Mouse (Mus musculus) urinary bladder, adult 2 months (tissue): ENCODE data around the gene Actn1. TPM values are rescaled to one million over a fixed set of nuclear protein-coding genes. Genes with fewer than 3 reads are reported as not detected.

Experiments
- DNase-seq: peaks from one replicate; pipeline ENCODE4 v3.0.0; 2022; ENCODE audit warnings: low spot score
- polyA plus RNA-seq: library from polyadenylated mRNA; depleted of rRNA; stranded (reverse); fragments of >200 nt; gene quantifications from 2 replicates; pipeline ENCODE4 v1.2.3, GENCODE M21; 2012

Gene Actn1
- polyA plus RNA-seq, 1 experiment = 435 TPM

- DNase-seq = no peak
Measured at GRCm38 (mm10) chr12:80184041-80184440, 76.1 kb downstream of the Actn1 start.

DNA sequence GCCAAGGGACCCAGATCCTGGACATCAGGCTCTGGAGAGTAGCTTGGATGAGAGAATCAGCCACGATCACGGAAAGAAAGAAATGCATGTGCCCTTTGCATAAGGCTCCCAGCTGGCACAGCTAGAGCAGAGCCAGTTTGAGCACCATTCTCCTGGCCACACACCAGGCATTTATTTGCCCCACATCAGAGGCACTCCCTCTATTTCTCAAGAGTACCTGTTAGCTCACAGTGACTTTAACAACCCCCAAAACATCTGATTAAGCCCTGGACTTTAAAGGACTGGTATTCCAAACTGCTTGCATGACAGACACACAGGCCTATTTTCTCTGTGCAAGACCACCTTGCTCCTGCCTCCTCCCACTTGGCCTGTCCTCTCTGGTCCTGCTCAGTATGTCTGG is 78.3 kb downstream of the Actn1 start:
- DNase-seq = no peak

DNA sequence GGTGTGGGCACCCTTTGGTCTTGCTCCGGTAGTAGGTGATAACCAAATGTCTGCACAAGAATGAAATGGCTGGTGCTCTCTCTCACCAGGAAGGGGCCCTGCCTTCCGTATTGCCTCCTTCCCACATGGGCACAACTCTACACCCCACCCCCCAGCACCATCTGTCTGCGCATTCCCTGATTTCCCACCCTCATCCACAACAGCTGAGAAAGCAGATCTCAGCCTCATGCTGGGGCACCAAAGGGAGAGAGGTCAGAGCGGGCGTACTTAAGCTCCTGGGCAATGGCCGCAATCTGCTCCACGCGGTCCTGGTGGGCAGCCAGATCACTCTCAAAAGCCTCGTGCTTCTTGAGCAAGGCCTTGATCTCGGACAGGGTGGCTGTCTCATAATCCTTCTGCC is 82.1 kb downstream of the Actn1 start:
- DNase-seq = no peak

- no peak for DNase-seq
Measured at GRCm38 (mm10) chr12:80168736-80169135, 91.4 kb downstream of the Actn1 start.

DNA sequence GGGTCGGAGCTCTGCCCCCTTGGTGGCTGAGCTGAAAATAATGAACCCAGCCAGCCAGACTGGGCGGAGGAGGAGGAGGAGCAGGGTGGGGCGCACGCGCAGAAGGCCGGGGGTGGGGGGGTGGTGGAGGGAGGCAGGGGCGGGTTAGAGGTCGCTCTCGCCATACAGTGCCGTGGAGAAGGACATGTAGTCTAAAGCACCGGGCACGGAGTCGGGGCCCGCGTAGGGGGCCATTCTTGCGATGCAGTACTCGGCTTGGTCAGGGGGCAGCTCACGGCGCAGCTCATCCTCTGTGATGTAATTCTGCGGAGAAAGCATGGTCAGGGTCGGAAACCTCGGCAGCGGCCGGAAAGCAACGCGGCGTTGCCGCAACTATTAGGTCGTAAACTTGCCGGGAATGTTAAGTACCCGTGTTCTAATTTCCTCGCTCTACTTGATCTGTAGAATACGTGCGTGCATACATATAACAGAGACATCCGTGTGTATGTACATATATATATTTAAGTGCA is 91.9 kb downstream of the Actn1 start:
- DNase-seq = peak; percentile 71

- no peak for DNase-seq
Measured at GRCm38 (mm10) chr12:80167321-80167720, 92.8 kb downstream of the Actn1 start.

- DNase-seq = no peak
Measured at GRCm38 (mm10) chr12:80166651-80167050, 93.5 kb downstream of the Actn1 start.

DNA sequence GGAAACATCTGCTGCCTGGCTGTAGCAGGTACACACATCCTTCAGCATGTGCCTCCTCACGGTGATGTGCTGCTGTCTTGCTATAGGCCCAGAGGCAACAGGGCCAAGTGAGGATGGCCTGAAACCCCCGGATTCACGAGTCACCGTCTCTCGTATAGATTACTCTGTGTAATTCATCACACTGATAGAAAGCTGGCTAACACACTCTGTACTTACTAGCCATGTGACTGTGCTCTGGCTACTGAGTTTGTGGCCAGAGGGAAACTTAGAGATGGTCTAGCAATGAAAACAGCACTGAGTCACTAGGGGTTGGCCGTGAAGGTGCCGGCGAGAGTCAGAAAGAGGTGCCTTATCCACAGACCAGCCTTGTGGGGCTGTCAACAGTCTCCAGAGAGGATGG is 95.6 kb downstream of the Actn1 start:
- no peak for DNase-seq

- no peak for DNase-seq
Measured at GRCm38 (mm10) chr12:80162448-80162847, 97.7 kb downstream of the Actn1 start.

DNA sequence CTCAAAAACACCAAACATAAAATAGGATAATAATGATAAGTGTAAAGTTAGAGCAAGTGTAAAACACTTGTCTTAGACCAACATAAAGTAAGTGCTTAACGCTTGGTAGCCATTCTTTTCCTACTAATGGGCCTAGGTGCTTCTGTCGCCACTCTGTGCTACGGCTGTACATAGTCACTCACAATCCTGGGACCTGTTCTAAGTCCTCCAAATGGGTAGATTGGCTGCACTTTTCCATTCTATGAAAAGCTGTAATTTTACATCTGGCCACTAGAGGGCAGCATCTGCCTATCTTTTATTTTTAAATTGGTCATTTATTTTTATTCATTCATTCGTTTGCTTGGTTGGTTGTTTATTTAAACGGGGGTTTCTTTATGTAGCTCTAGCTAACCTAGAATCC is 102.5 kb downstream of the Actn1 start:
- no peak for DNase-seq

- no peak for DNase-seq
Measured at GRCm38 (mm10) chr12:80153687-80154326, 106.4 kb downstream of the Actn1 start.

DNA sequence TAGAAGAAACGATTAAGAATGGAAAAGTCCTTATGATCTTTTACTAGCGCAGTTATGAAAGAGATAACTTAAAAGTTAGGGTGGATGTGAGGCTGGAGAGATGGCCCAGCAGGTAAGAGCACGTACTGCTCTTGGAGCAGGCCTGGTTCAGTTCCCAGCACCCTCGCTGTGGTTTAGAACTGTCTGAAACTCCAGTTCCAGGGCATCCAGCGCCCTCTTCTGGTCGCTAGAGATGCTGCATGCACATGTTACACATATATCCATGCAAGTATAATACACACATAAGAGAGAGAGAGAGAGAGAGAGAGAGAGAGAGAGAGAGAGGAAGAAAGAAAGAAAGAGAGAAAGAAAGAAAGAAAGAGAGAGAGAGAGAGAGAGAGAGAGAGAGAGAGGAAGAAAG is 107.1 kb downstream of the Actn1 start:
- no peak for DNase-seq

DNA sequence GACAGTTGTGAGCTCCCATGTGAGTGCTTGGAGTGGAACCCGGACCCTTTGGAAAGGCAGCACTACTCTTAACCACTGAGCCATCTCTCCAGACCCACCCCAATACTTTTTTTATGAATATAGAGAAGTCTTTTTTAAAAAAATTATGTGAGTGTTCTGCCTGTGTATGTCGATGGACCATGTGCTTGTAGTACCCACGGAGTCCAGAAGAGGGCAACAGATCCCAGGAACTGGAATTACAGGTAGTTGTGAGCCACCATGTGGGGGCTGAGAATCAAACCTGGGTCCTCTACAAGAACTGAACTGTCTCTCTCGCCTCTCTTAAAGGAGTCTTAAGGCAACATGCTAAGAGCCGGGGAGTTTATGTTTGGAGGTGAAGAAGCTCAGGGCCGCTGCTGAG is 108.3 kb downstream of the Actn1 start:
- no peak for DNase-seq

- no peak for DNase-seq
Measured at GRCm38 (mm10) chr12:80150624-80151023, 109.5 kb downstream of the Actn1 start.

GRCm38 (mm10) chr12:80147563-80148214 is 112.5 kb downstream of the Actn1 start:
- no peak for DNase-seq

DNA sequence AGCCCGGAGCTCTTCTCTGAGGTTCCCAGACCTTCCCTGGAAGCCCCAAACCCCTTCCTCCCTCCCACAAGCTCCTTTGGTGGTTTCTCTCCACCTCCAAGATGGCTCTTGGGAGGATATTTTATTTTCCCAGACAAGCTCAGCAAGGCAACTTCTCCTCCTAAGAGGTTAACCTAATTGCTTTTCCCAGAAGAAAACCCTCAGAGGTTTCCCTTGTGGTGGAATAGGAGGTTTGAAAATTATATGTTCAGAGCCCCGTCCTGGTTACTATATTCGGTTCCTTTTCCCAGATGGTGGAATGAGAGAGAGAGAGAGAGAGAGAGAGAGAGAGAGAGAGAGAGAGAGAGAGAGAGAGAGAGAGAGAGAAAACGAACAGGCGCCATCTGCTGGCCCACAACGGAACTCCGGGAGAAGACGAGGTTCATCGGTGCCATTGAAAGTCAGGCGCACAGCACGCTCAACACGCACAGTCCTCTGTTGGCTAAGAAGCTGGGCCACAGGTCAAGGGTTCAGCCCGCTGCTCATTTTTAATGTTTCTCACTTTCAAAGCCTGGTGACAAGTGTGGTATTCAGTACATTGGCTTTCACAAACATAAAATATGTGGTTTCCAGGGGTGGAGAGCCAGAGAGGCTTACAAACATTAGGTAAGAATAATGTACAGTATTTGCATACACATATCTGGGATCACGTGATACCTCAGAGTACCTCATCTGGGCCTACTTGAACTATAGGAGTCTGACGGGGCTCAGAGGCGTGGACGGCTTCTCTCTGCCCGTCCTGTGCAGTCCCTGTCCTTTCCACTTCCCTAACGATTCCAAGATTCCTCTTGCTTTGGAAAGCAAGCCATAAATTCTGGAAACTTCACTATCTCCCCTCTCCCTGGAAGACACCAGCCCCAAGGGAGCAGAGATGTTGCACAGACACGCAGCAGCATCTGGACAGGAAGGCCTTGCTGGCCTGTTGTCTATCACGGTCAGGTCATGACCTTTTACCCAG is 113.6 kb downstream of the Actn1 start:
- DNase-seq = no peak

GRCm38 (mm10) chr12:80145365-80145764 is 114.8 kb downstream of the Actn1 start:
- no peak for DNase-seq

- DNase-seq = no peak
Measured at GRCm38 (mm10) chr12:80144846-80145245, 115.3 kb downstream of the Actn1 start.

DNA sequence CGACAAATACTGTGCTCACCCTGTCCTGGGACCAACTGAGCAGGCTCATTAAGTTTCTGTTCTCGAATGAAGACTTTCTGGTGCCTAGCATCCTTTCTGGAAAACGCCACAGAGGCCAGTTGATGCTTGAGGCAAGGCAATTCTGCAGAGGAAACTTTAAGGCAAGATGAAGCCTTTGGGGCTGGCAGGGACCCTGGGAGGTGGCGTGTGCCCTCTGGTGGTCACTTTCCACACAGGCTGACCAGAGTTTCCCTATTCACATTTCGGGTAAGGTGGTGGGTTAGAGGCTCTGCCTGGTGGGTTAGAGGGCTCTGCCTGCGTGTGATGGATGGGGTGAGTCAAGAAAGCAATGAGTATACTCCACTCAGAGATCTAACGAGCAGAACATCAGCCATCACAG is 118.7 kb downstream of the Actn1 start:
- no peak for DNase-seq

DNA sequence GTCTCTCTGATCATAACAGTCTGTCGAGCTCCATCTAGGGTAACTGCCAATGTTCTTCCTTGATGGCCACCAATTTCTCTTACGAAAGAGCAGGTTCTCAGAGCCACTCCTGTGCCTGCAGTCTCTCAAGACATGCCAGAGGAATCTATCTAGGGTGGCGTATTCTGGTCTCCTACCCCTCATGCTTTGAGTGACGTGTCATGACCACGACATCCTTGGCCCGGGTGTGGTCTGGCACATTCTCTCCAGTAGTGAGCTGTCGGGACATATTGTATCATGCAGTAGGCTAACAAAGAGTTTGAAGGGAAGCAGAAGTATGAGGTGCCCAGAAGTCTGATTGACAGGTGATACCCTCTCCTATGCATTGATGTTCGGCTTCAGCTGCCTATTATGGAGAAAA is 119.2 kb downstream of the Actn1 start:
- DNase-seq = no peak

DNA sequence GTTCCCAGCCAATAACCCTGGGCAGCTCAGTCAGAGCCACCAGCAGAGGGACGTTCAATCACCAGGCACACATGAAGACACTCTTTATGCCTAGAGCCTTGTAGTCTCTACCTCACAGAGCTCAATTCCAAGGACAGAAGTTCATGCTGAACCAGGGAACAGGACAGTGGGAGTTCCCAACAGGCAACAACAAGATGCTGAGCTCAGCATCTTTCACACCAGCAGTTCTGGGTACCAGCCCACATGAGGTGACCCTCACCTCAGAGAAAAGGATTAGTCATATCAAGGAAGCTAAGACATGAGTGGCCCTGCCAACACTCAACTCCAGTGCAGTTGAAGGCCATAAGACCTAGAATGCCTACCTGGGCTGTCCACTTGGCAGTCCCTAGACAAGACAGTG is 122.4 kb downstream of the Actn1 start:
- no peak for DNase-seq

DNA sequence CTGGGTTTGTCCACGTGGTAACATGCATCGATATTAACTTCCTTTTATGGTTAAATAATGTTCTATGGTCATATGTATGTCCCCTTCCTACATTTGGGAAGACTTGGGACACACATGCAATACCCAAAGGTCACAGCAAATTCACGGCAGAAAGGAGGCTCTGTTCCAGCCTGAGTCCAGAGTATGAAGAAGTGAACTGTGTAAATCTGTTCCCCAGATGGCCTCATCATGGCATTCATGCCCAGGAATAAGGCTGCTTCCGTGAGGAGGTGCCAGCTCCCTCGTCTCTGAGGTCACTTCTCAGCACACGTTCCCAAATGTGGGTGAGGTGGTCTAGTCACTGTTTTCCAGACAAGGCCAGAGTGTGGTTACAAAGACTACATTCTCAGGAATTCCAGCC is 122.9 kb downstream of the Actn1 start:
- DNase-seq = no peak
